Mouse (Mus musculus) heart, postnatal 0 days (tissue): ENCODE data around the gene Elovl7. TPM values are rescaled to one million over a fixed set of nuclear protein-coding genes. Genes with fewer than 3 reads are reported as not detected.

Source experiments
- ATAC-seq: fragments of 200-750 bp; cut with Nextera tagmentation; 2 replicates; pipeline ENCODE4 v1.8.0; 2017; ENCODE audit warnings: low read depth, moderate number of reproducible peaks, moderate library complexity; ENCODE audit not compliant: insufficient read depth
- DNase-seq: peaks from one replicate; pipeline ENCODE4 v3.0.0-alpha.2; 2016; ENCODE audit warnings: low spot score
- H3K27ac ChIP-seq: fragments of 300-500 bp; sonication (generic); 2 replicates; pipeline ENCODE4 v1.5.1; 2014; ENCODE audit warnings: low read depth, mild to moderate bottlenecking
- H3K27me3 ChIP-seq: fragments of 300-500 bp; sonication (generic); 2 replicates; pipeline ENCODE4 v1.6.1; 2014; ENCODE audit warnings: low read length, mixed read lengths; ENCODE audit not compliant: control insufficient read depth, insufficient read depth
- H3K36me3 ChIP-seq: fragments of 300-500 bp; sonication (generic); replicated peaks from 2 replicates; pipeline ENCODE4 v1.6.1; 2014; ENCODE audit warnings: low read length, mixed read lengths; ENCODE audit not compliant: control insufficient read depth, insufficient read depth
- H3K4me1 ChIP-seq: fragments of 300-500 bp; sonication (generic); 2 replicates; pipeline ENCODE4 v1.6.1; 2014; ENCODE audit warnings: antibody characterized with exemption; ENCODE audit not compliant: control insufficient read depth, insufficient read depth
- H3K4me2 ChIP-seq: fragments of 300-500 bp; sonication (generic); 2 replicates; pipeline ENCODE4 v1.6.1; 2014; ENCODE audit warnings: low read depth, mild to moderate bottlenecking, low read length, moderate library complexity
- H3K4me3 ChIP-seq: fragments of 300-500 bp; sonication (generic); 2 replicates; pipeline ENCODE4 v1.5.1; 2014; ENCODE audit warnings: low read depth, low read length
- H3K9ac ChIP-seq: fragments of 300-500 bp; sonication (generic); replicated peaks from 2 replicates; pipeline ENCODE4 v1.6.1; 2014; ENCODE audit warnings: low read depth, low read length, mixed read lengths
- H3K9me3 ChIP-seq: fragments of 300-500 bp; sonication (generic); replicated peaks from 2 replicates; pipeline ENCODE4 v1.6.1; 2016; ENCODE audit warnings: low read length; ENCODE audit not compliant: control insufficient read depth
- CTCF ChIP-seq: IDR thresholded peaks from 2 replicates; pipeline ENCODE4 v1.5.1; 2016; ENCODE audit warnings: antibody characterized with exemption, control low read depth, low read depth
- EP300 ChIP-seq: IDR thresholded peaks from 2 replicates; pipeline ENCODE4 v1.6.1; 2016; ENCODE audit warnings: antibody characterized with exemption, low read depth
- WGBS: fragments of 180-500 bp; shearing (Covaris S2); extraction: QIAGEN DNeasy Blood & Tissue Kit; methylation state at CpG from one replicate; pipeline ENCODE4 v1.1.7; 2014; 5-methylcytosine and 5-hydroxymethylcytosine counted together
- polyA plus RNA-seq: library from polyadenylated mRNA; unstranded; fragments of >200 nt; fragmentation: Nextera tagmentation; extraction: Ambion mirVana; gene quantifications from 2 replicates; pipeline ENCODE4 v1.2.1, GENCODE M21; 2015
- total RNA-seq: library from RNA; depleted of rRNA; stranded (reverse); fragments of >200 nt; gene quantifications from 2 replicates; pipeline ENCODE4 v1.2.3, GENCODE M21; 2014; ENCODE audit warnings: low replicate concordance

Elovl7 gene
- total and polyA plus RNA-seq, 2 experiments from 2014 or later, result 0.95 to 1.8 TPM

GRCm38 (mm10) chr13:108245086-108245697 is 31.0 kb downstream of the Elovl7 start:
- DNase-seq (peak; percentile 24), ATAC-seq (peak; percentile 60; the same call in 1 of the 2 replicates)
- Histone ChIP-seq H3K4me1 (peaks cover 8% of the 10 kb centered on the region; the same call in 1 of the 2 replicates), H3K4me3 (no peak overlapping the region), H3K4me2 (0 out of 2 replicates have a peak overlapping the region, but pooled peaks have one; percentile 21), H3K36me3 (no peaks in the 10 kb centered on the region), H3K9me3 (no peaks in the 10 kb centered on the region), H3K27me3 (no peaks in the 10 kb centered on the region), H3K9ac (no peak overlapping the region), H3K27ac (no peak overlapping the region)
- TF ChIP-seq EP300 (no peak), CTCF (no peak)
- 50% methylated on average over 11 of the region's 11 CpGs for WGBS

- DNase-seq (no peak), ATAC-seq (no peak)
- H3K36me3 ChIP-seq, result no peaks in the 10 kb centered on the region
- no peaks in the 10 kb centered on the region for H3K27me3 ChIP-seq
- no peak overlapping the region for H3K9ac ChIP-seq
- H3K4me3 ChIP-seq, result no peak overlapping the region
- no peak for TF ChIP-seq CTCF
- no peak for TF ChIP-seq EP300
- 65% methylated on average over 5 of the region's 5 CpGs for WGBS
- H3K4me1 ChIP-seq, result no peaks in the 10 kb centered on the region
- H3K9me3 ChIP-seq, result no peaks in the 10 kb centered on the region
- no peak overlapping the region for H3K27ac ChIP-seq
- H3K4me2 ChIP-seq, result no peak overlapping the region
Measured at GRCm38 (mm10) chr13:108251106-108251505, 36.9 kb downstream of the Elovl7 start.

GRCm38 (mm10) chr13:108253977-108254376 is 39.8 kb downstream of the Elovl7 start:
- no peak for TF ChIP-seq CTCF
- TF ChIP-seq EP300, result no peak
- DNase-seq (no peak), ATAC-seq (no peak)

DNA sequence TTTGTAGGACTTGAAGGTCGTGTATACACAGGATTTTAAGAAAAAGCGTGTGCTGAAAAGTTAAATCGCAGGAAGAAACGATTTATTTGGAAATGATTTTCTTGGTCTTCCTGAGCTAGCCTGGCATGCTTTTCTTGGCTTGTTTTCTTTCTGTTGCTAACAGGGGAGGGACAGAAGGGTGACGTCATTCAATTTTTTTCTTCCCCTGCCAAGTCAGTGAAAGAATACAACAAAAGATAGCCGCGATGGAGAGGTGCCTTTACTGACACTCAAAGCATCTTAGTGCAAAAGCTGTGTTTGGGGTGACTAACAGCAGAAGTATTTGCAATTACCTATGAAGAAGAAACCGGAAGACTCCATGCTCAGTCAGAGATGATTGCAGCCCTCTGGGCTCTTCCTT is 48.8 kb downstream of the Elovl7 start:
- Histone ChIP-seq H3K27ac (no peak overlapping the region), H3K36me3 (no peaks in the 10 kb centered on the region), H3K4me2 (no peak overlapping the region), H3K4me1 (no peaks in the 10 kb centered on the region), H3K27me3 (no peaks in the 10 kb centered on the region), H3K9ac (no peak overlapping the region), H3K9me3 (no peaks in the 10 kb centered on the region), H3K4me3 (no peak overlapping the region)
- ATAC-seq (no peak), DNase-seq (peak; percentile 13)
- no peak for TF ChIP-seq CTCF
- TF ChIP-seq EP300, result no peak
- WGBS, result 42% methylated on average over 8 of the region's 8 CpGs

More at GRCm38 (mm10) chr13:108253977-108254376, 39.8 kb downstream of the Elovl7 start:
- H3K4me3 ChIP-seq, result no peak overlapping the region
- WGBS, result 77% methylated on average over 5 of the region's 5 CpGs
- no peaks in the 10 kb centered on the region for H3K4me1 ChIP-seq
- H3K36me3 ChIP-seq, result no peaks in the 10 kb centered on the region
- no peaks in the 10 kb centered on the region for H3K27me3 ChIP-seq
- H3K4me2 ChIP-seq, result no peak overlapping the region
- no peaks in the 10 kb centered on the region for H3K9me3 ChIP-seq
- H3K27ac ChIP-seq, result no peak overlapping the region
- H3K9ac ChIP-seq, result no peak overlapping the region

- DNase-seq (no peak), ATAC-seq (no peak)
- Histone ChIP-seq H3K9ac (no peak overlapping the region), H3K36me3 (no peaks in the 10 kb centered on the region), H3K4me1 (no peaks in the 10 kb centered on the region), H3K27ac (no peak overlapping the region), H3K9me3 (no peaks in the 10 kb centered on the region), H3K4me3 (no peak overlapping the region), H3K27me3 (no peaks in the 10 kb centered on the region), H3K4me2 (no peak overlapping the region)
- 82% methylated on average over 4 of the region's 4 CpGs for WGBS
- TF ChIP-seq EP300 (no peak), CTCF (no peak)
Measured at GRCm38 (mm10) chr13:108265394-108265793, 51.2 kb downstream of the Elovl7 start.
